Mouse (Mus musculus): ENCODE data around the gene Hyal3.

DNA sequence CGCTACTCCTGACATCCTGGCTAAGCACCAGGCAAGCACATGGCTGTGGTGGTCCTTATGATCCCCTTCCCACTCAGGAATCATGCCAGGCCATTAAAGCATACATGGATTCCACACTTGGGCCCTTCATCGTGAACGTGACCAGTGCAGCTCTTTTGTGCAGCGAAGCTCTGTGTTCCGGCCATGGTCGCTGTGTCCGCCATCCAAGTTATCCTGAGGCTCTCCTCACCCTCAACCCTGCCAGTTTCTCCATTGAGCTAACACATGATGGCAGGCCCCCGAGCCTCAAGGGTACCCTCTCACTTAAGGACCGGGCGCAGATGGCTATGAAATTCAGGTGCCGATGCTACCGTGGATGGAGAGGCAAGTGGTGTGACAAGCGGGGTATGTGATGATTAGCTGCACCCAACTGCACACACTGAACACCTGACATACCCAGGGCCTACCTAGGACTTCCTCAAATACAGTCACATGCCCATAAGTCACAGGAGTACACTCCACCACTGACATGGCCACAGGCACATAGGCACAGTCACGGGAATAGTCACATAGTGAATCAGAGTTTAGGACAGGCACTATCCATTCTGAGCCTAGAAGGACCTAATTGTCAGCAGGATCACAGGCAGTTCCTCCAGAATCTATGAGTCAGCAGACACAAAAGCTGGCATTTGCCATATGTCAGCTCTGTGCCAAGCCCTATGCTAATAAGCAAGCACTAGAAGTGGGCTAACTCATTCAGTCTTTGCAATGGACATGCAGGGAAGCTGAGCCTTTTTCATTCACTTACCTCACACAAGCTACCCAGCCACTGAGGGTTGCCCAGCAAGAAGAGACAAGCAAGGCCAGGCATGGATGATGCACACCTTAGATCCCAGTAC is 1.4 kb upstream of the Hyal3 start:
- TF ChIP-seq CTCF (conservative IDR thresholded peaks at IDR 0.05; ENCODE audit: insufficient read depth, insufficient read length, low read depth, low read length) (no peak), POLR2A (IDR thresholded peaks at IDR 0.05; ENCODE audit: low read depth, low read length) (no peak)

Data from kidney, adult 2 months (tissue).